Mouse (Mus musculus) kidney, adult 2 months (tissue): ENCODE results near the gene Cacna2d1. TPM values are rescaled to one million over a fixed set of nuclear protein-coding genes. Genes with fewer than 3 reads are reported as not detected.

ENCODE experiments used
- DNase-seq: peaks from one replicate; pipeline ENCODE4 v3.0.0; 2021
- H3K27ac ChIP-seq: fragments of 200-500 bp; 2 replicates; pipeline ENCODE4 v1.5.1; 2012; ENCODE audit warnings: low read depth, low read length, control low read depth, inconsistent platforms; ENCODE audit not compliant: insufficient read depth
- H3K27me3 ChIP-seq: fragments of 200-500 bp; replicated peaks from 2 replicates; pipeline ENCODE4 v1.6.1; 2012; ENCODE audit warnings: mild to moderate bottlenecking, moderate library complexity, low read length, inconsistent platforms; ENCODE audit not compliant: control insufficient read depth, insufficient read depth
- H3K36me3 ChIP-seq: fragments of 200-500 bp; 2 replicates; pipeline ENCODE4 v1.6.1; 2012; ENCODE audit warnings: mild to moderate bottlenecking, moderate library complexity, low read length, inconsistent platforms; ENCODE audit not compliant: control insufficient read depth, insufficient read depth
- H3K4me1 ChIP-seq: fragments of 200-500 bp; 2 replicates; pipeline ENCODE4 v1.6.1; 2011; ENCODE audit warnings: low read length; ENCODE audit not compliant: control insufficient read depth, insufficient read depth
- H3K4me3 ChIP-seq: fragments of 200-500 bp; 2 replicates; pipeline ENCODE4 v1.5.1; 2011; ENCODE audit warnings: mild to moderate bottlenecking, low read depth, low read length, control low read depth; ENCODE audit not compliant: insufficient read depth
- CTCF ChIP-seq: fragments of 200-500 bp; conservative IDR thresholded peaks from 2 replicates; pipeline ENCODE4 v1.5.1; 2011; ENCODE audit warnings: low read depth, mild to moderate bottlenecking, control low read depth, low read length, moderate library complexity, mixed read lengths; ENCODE audit not compliant: insufficient read depth, insufficient read length
- POLR2A ChIP-seq: fragments of 200-500 bp; IDR thresholded peaks from one replicate; pipeline ENCODE4 v1.6.1; 2011; ENCODE audit warnings: low read depth, low read length, control low read depth
- WGBS: fragments of 180-500 bp; shearing (Covaris S2); methylation state at CpG from one replicate; pipeline ENCODE4 v1.1.7; 2018; 5-methylcytosine and 5-hydroxymethylcytosine counted together
- polyA plus RNA-seq: library from polyadenylated mRNA; depleted of rRNA; stranded (reverse); fragments of >200 nt; gene quantifications from 2 replicates; pipeline ENCODE4 v1.2.3, GENCODE M21; 2012; rRNA removed

Gene Cacna2d1
- polyA plus RNA-seq, 1 experiment = 1.8 TPM

- DNase-seq = peak; percentile 44
- TF ChIP-seq POLR2A (no peak), CTCF (no peak)
- 50% methylated on average over 8 of the region's 8 CpGs for WGBS
- Histone ChIP-seq H3K4me3 (no peak overlapping the region), H3K27ac (0 out of 2 replicates have a peak overlapping the region, but pooled peaks have one; percentile 55), H3K4me1 (peaks cover 5% of the 10 kb centered on the region; the same call in 1 of the 2 replicates), H3K36me3 (no peaks in the 10 kb centered on the region), H3K27me3 (no peaks in the 10 kb centered on the region)
These were observed 436.2 kb downstream of the Cacna2d1 start for GRCm38 (mm10) chr5:16370706-16371105.

GRCm38 (mm10) chr5:16373966-16374365, 439.5 kb downstream of the Cacna2d1 start:
- TF ChIP-seq CTCF (no peak), POLR2A (no peak)
- H3K4me1 ChIP-seq = peaks cover 5% of the 10 kb centered on the region; the same call in 1 of the 2 replicates
- no peak overlapping the region for H3K27ac ChIP-seq
- no peaks in the 10 kb centered on the region for H3K27me3 ChIP-seq
- 85% methylated on average over 4 of the region's 4 CpGs for WGBS
- no peak overlapping the region for H3K4me3 ChIP-seq
- DNase-seq = no peak
- no peaks in the 10 kb centered on the region for H3K36me3 ChIP-seq

GRCm38 (mm10) chr5:16376329-16376908, 441.9 kb downstream of the Cacna2d1 start:
- DNase-seq = no peak
- Histone ChIP-seq H3K36me3 (no peaks in the 10 kb centered on the region), H3K4me1 (no peaks in the 10 kb centered on the region), H3K27ac (no peak overlapping the region), H3K27me3 (no peaks in the 10 kb centered on the region), H3K4me3 (no peak overlapping the region)
- 88% methylated on average over 3 of the region's 3 CpGs for WGBS
- TF ChIP-seq POLR2A (no peak), CTCF (no peak)

- Histone ChIP-seq H3K27me3 (no peaks in the 10 kb centered on the region; the same call in 1 of the 2 replicates), H3K4me3 (no peak overlapping the region), H3K4me1 (no peaks in the 10 kb centered on the region), H3K27ac (no peak overlapping the region), H3K36me3 (no peaks in the 10 kb centered on the region)
- WGBS = 68% methylated on average over 8 of the region's 8 CpGs
- no peak for DNase-seq
- TF ChIP-seq POLR2A (no peak), CTCF (no peak)
These were observed 475.5 kb downstream of the Cacna2d1 start for GRCm38 (mm10) chr5:16410011-16410410.

- no peak overlapping the region for H3K4me3 ChIP-seq
- TF ChIP-seq CTCF = no peak
- no peak for TF ChIP-seq POLR2A
- no peak for DNase-seq
- H3K36me3 ChIP-seq = no peaks in the 10 kb centered on the region
- peaks cover 4% of the 10 kb centered on the region; the same call in 1 of the 2 replicates for H3K4me1 ChIP-seq
- H3K27me3 ChIP-seq = no peaks in the 10 kb centered on the region; the same call in 1 of the 2 replicates
- no peak overlapping the region for H3K27ac ChIP-seq
These were observed 480.2 kb downstream of the Cacna2d1 start for GRCm38 (mm10) chr5:16414693-16415092.

GRCm38 (mm10) chr5:16417996-16418395, 483.5 kb downstream of the Cacna2d1 start:
- TF ChIP-seq CTCF = no peak
- TF ChIP-seq POLR2A = no peak
- Histone ChIP-seq H3K27ac (no peak overlapping the region), H3K4me3 (no peak overlapping the region), H3K27me3 (no peaks in the 10 kb centered on the region; the same call in 1 of the 2 replicates), H3K4me1 (peaks cover 4% of the 10 kb centered on the region; the same call in 1 of the 2 replicates), H3K36me3 (no peaks in the 10 kb centered on the region)
- no peak for DNase-seq
- WGBS = 60% methylated on average over 1 of the region's 1 CpGs

- no peaks in the 10 kb centered on the region for H3K27me3 ChIP-seq
- no peak for DNase-seq
- no peak overlapping the region for H3K4me3 ChIP-seq
- H3K4me1 ChIP-seq = peaks cover 4% of the 10 kb centered on the region; the same call in 1 of the 2 replicates
- WGBS = 71% methylated on average over 3 of the region's 3 CpGs
- no peak for TF ChIP-seq POLR2A
- no peak for TF ChIP-seq CTCF
- H3K27ac ChIP-seq = no peak overlapping the region
- no peaks in the 10 kb centered on the region for H3K36me3 ChIP-seq
These were observed 484.0 kb downstream of the Cacna2d1 start for GRCm38 (mm10) chr5:16418504-16418903.

Other genes with a start within 250 kb of the Cacna2d1 start
- not detected in 2 replicates for gene Speer4c, start 220.4 kb upstream of the Cacna2d1 start, polyA plus RNA-seq